12 mouse cellular contexts compared by ENCODE assay signal in the genomic region with DNA sequence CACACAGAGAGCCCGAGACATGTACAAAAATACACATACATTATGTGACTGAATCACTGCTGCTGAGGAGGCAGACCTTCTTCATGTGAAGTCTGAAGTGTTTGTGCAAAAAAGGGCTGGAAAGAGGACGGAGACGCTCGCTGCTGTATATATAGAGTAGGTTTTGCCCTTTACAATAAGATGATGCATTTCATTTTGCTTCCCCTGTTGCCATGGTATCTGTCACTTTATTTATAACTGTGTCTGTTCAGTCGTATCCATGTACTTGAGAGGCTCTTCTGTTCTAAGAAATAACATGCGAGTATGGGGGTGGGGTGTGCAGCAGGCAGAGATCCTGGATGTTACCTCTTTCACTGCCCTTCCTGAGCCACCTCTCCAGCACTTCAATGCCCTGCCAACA.
DNase-seq lines count a peak whose midpoint lies in the region; TF ChIP-seq lines count a peak whose summit lies in the region.
"Had no signal": no experiment of that assay in that cellular context is flagged by ENCODE, and none has a peak within 500 bp of the region (broad histone marks: within the 10 kb centered on the region; RNA-seq: fewer than 3 reads in every experiment).

No protein-coding gene starts in this region.

- intact Hi-C loops in gastrocnemius, postnatal 36 days (cut with DNase I) = no loop called here

- no peak for TF ChIP-seq CTCF in brain, embryonic 14.5 days (IDR thresholded peaks at IDR 0.05; ENCODE audit: borderline replicate concordance, extremely low read depth, insufficient read depth, insufficient read length)

- TF ChIP-seq POLR2A in brain, embryonic 14.5 days (IDR thresholded peaks at IDR 0.05; ENCODE audit: borderline replicate concordance, extremely low read depth, insufficient read depth, insufficient read length, poor library complexity, severe bottlenecking) = no peak

- peak; percentile 28 for DNase-seq in heart, adult 11 months
- no peak for DNase-seq in heart, adult 18-20 months
- DNase-seq in brain, embryonic 14.5 days (ENCODE audit: low read depth) = peak; percentile 58
- DNase-seq in layer of hippocampus, adult 9-11 months = peak; percentile 29
- peak; percentile 76 for DNase-seq in right cerebral cortex, adult 18-20 months
- DNase-seq in lung, postnatal 25 days (ENCODE audit: low spot score) = no peak
- DNase-seq in gastrocnemius, postnatal 36 days = no peak
- DNase-seq in urinary bladder, postnatal 10 days (ENCODE audit: low spot score) = no peak
- DNase-seq: cerebellum, adult 9-10 months; kidney, postnatal 25 days; lung, embryonic 14.5 days; spleen, adult 18-20 months had no signal

Comparison
In these comparisons a context has a peak if more than half of its experiments do, and no peak if none do; other contexts are left out.
1. DNase-seq: peak in heart, adult 11 months (single experiment), brain, embryonic 14.5 days (single experiment), layer of hippocampus, adult 9-11 months (single experiment) and right cerebral cortex, adult 18-20 months (single experiment); none in heart, adult 18-20 months (0 of 2), lung, postnatal 25 days (single experiment), gastrocnemius, postnatal 36 days (0 of 2) and urinary bladder, postnatal 10 days (single experiment).